Mouse (Mus musculus): ENCODE measurements around the gene Pirt.

Pirt gene

DNA sequence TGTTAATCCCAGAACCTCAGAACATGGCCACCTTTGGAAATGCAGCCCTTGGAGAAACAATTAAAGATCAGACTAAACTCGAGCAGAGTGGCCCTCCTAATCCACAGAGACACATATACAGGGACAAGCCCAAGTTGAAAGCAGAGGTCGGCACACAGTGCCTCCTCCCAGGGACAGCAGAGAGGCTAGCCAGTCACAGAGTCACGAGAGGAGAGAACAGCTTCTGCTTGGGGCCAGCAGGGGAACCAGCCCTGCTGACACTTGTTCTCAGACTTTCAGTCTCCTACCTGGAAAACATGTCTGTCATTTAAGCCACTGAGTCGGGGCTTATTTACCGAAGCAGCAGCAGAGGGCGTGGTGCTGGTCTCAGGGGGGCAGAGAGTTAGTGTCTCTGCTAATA, 34.7 kb downstream of the Pirt start:
- no peak for DNase-seq (ENCODE audit: low read depth, low spot score)

DNA sequence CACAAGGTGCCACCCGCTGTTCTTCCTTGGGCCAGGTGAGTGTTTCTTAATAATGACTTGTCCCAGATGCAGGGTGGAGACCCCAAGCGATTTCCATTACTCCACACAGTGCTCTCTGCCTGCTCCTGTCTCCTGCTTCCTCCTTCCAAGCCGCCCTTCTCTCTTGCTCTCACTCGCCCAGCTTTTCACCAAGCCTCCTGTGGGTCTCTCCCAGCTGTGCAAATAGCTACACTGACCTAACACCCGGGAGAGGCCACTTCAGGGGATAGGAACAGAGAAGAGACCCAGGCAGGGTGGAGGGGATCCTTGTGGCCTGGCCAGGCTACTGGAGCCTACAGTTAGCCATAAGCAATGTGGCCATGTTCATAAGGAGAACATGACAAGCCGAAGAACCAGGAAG, 35.1 kb downstream of the Pirt start:
- DNase-seq (ENCODE audit: low read depth, low spot score): no peak

DNA sequence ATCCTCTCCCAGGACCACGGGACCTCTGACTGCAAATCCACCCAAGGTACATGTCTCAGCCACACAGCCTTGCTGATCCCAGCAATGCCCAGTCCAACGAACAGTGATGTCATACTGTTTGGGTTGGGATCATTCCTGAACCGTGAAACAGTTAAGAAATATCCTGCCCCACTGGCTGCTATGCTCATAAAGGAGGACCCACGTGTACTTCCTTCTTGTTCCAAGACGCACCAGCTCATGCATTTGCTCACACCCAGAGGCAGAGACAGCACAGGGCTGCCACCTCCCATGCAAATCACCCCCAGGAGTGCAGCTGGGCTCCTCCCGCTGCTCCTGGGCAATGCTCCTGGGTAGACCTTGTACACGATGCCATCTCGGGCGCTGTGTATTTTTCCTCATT, 44.5 kb downstream of the Pirt start, which contains the start of gene Tmem238l:
Gene Tmem238l (plus strand): TSS at position 336 of the 400 bp plus-strand sequence.
- DNase-seq (ENCODE audit: low read depth, low spot score): no peak

DNA sequence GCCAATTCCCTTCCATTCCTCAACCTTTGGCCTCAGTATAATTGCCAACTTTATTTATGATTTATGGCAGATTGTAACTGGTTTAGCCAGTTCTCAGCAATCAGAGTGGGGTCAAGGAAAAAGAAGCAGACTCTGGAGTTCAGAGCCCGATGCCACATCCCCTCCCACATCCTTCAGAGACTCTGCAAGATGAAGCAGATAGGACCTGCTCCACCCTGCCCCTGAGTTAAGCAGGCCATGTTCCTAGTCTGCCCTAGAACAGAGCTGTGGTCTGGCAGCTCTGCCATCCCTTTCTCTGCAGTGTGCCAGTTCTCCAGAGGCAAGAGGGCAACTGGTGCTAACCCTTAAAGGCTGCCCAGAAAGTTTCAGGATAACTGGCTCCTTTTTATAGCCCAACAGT, 49.0 kb downstream of the Pirt start:
- no peak for DNase-seq (ENCODE audit: low read depth, low spot score)

DNA sequence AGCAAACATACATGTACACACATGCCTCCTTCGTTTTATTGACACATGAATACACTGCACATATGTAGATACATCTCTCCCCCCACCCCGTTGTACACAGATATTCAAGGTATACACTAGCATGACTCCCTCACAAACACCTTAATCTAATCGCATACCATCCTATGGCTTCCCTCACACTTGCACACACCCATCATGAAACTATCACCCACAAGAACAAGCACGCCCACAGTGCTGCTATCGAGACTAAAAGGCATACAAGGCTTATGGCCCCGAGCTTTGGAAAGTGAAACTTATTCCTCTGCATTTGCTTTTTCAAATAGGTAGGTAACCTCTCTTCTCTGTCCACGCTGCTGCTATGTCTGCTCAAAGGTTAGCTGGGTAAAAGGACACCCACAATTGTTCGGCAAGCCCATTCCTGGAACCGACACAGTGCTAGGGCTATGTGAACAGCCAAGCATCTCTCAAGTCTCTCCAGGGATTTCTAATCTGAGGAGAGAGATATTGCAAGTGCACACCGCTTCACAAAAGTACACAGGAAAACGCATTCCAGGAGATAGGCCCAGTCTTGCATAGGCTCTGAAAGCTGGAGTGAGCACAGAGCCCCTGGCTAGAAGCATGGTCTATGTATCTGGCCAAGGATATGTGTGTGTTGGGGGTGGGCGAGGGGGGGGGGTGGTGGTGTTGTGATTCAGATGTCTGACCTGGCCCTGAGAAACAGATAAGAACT, 49.8 kb downstream of the Pirt start:
- no peak for DNase-seq (ENCODE audit: low read depth, low spot score)

DNA sequence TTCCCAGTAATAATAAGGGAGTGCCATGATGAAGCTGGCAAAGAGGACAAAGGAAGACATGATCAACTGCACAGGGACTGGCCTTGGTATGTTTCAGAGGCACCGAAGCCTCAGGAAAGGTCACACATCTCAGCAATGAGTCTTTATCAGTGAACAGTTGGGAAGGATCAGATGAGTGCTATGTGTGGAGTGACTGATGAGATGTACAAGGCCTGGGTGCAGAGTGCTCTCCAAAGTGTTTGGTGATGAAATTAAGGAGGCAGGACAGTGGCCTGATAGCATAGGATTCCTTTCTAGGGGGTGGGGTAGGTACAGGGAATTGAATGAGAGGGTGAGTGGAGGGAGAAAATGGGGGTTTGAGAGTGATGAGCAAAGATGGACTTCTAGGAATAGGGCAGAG, 51.7 kb downstream of the Pirt start:
- no peak for DNase-seq (ENCODE audit: low read depth, low spot score)

DNA sequence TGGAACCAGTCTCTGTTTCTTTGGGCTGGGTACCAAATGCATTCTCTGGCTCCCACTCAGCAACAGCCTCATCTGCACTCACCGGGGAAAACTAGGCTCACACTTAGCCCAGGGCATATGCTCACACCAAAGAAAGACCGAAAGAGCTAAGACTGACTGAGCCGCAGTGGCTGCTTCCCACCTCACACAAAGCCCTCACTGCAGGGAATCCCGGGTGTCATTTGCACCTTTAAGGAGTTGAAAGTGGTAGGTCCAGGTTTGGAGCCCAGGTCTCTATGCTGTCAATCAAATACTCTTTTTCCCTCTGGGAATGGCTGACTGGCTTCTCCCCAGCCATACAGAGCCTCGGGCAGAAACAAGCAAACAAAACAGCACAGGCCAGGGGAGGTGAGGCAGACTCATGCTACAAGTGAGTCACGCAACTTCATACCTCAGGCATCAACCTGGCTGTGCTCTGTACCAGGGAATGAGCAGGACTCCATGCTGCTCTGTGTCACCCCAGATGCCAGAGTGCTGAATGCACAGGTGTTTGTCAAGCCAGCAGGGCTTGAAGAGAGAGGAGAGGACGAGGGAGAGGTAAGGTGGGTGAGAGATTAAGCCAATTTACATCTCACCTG, 54.8 kb downstream of the Pirt start:
- no peak for DNase-seq (ENCODE audit: low read depth, low spot score)

DNA sequence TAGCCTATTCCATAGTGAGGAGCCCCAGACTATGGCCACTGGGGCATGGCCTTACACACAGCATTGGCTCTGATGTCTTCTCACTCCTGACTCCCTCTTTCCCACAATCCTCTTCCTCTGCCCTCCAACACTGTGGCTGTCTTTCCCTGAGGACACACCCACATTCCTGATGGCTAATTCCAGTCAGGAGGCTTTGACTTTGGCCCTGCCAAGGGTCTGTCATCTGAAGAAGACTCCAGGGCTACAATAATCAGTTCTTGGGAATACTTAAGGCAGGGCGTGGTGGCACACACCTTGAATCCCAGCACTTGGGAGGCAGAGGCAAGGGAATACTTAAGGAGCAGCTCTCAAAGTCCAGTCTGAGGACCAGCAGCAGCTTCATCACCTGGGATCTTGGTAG, 56.8 kb downstream of the Pirt start:
- no peak for DNase-seq (ENCODE audit: low read depth, low spot score)

DNA sequence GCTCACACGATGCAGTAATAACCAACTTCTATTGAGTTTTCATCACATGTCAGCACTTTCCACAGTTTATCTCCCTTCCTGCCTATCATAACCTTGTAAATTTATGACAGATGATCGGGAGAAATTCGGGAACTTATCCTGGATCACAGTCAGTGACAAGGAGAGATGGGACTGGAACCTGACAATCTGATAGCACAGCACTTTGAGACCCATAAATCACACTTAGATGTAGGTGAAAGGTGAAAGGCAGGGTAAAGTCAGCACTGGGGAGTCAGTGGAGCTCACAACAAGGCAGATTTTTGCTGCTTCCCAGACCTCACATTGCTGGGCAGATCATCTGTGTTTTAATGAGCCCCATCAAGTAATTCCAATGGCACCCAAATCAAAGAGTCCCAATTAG, 61.7 kb downstream of the Pirt start:
- DNase-seq (ENCODE audit: low read depth, low spot score): no peak

DNA sequence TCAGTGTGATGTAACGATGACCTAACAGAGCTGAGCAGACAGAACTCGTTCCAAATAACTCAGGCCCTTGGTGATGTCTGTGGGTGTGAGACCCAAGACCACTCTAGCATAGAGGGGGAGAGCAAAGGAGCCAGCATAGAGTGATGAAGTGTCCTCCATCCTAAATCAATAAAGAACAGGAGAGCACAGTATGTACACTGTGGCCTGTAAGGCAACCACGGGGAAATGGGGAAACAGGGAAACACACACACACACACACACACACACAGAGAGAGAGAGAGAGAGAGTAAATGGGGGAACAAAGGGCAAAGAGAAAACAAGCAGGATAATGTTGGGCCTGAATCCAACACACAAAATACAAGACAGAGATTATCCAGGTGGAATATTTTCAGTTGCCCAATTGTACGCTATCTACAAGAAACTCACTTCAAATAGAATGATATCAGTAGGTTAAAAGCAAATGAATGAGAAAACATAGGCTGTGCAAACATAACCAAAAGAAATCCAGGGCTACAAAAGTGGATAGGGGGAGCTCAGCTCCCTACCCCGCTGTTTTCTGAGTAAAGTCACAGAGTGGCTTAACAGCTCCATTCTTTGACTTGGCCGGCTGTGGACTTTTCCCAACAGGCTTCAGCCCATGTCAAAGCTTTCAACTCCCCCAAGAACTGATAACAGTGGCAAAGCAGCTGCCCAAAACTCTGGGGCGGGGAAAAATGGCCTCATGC, 64.0 kb downstream of the Pirt start:
- no peak for DNase-seq (ENCODE audit: low read depth, low spot score)

Measured in telencephalon, adult 2 months (tissue).